Mouse (Mus musculus) myocyte (in vitro differentiated cells): ENCODE data around the gene Nup107.
"Not testable (repeated sequence)": the region's sequence is repeated elsewhere in the genome, so short reads cannot be mapped to it uniquely, and the experiment has no call there.

Experiments used
- CEBPB ChIP-seq: IDR thresholded peaks from 2 replicates; pipeline ENCODE4 v1.6.1; 2011; ENCODE audit warnings: mild to moderate bottlenecking, moderate library complexity; ENCODE audit not compliant: poor library complexity, insufficient read depth, severe bottlenecking
- E2F4 ChIP-seq: IDR thresholded peaks from one replicate; pipeline ENCODE4 v1.6.1; 2011; ENCODE audit warnings: mild to moderate bottlenecking, control low read depth, moderate library complexity; ENCODE audit not compliant: insufficient read depth
- MAX ChIP-seq: IDR thresholded peaks from one replicate; pipeline ENCODE4 v1.6.1; 2011; ENCODE audit warnings: low read depth, mild to moderate bottlenecking, control low read depth
- MYOD1 ChIP-seq, 3 experiments: IDR thresholded peaks; one replicate each; pipeline ENCODE4 v1.6.1; 2011; ENCODE audit warnings: control low read depth in 2 of 3, low read depth in 2 of 3, mild to moderate bottlenecking in 2 of 3, moderate library complexity in 1 of 3; ENCODE audit not compliant: insufficient read length in 2 of 3, control insufficient read depth in 1 of 3
- MYOG ChIP-seq, 3 experiments: IDR thresholded peaks; one replicate each; pipeline ENCODE4 v1.6.1; 2011; ENCODE audit warnings: control low read depth in 2 of 3, low read depth in 2 of 3, mild to moderate bottlenecking in 2 of 3; ENCODE audit not compliant: insufficient read length in 2 of 3, control insufficient read depth in 1 of 3, insufficient read depth in 1 of 3
- POLR2A ChIP-seq: IDR thresholded peaks from one replicate; pipeline ENCODE4 v1.6.1; 2011; ENCODE audit warnings: low read depth, mild to moderate bottlenecking, control low read depth, moderate library complexity; ENCODE audit not compliant: insufficient read length
- POLR2AphosphoS2 ChIP-seq: IDR thresholded peaks from one replicate; pipeline ENCODE4 v1.6.1; 2011; ENCODE audit warnings: low read depth, control low read depth; ENCODE audit not compliant: insufficient read length
- REST ChIP-seq: IDR thresholded peaks from one replicate; pipeline ENCODE4 v1.6.1; 2011; ENCODE audit warnings: mild to moderate bottlenecking, control low read depth, moderate library complexity; ENCODE audit not compliant: insufficient read depth, insufficient read length
- TCF12 ChIP-seq: IDR thresholded peaks from one replicate; pipeline ENCODE4 v1.6.1; 2011; ENCODE audit warnings: mild to moderate bottlenecking, control low read depth; ENCODE audit not compliant: poor library complexity, insufficient read depth, severe bottlenecking
- TCF3 ChIP-seq: IDR thresholded peaks from one replicate; pipeline ENCODE4 v1.6.1; 2011; ENCODE audit warnings: low read depth, control low read depth; ENCODE audit not compliant: insufficient read length
- USF1 ChIP-seq: IDR thresholded peaks from one replicate; pipeline ENCODE4 v1.6.1; 2011; ENCODE audit warnings: low read depth, mild to moderate bottlenecking, control low read depth, moderate library complexity

DNA sequence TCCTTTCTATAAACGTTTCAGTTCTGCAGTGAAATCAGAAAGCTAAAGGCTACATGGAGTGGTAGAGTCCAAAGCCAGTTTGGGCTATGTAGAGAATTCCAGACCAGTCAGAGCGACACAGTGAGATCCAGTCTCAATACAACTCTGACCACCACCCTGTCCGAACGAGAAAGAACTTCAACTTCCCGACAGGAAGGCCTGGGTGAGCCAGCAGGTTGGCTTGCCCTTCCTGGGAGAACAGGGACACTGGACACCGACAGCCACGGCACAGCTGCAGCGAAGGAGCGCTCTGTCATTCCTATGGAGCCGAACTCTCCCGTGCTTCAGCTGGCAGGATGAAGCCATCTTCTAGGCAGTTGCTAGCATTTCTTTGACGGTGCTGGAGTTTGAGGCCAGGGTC is 57.1 kb downstream of the Nup107 start:
- not testable (repeated sequence) for TF ChIP-seq POLR2A; MAX; POLR2AphosphoS2; CEBPB; TCF12; USF1; E2F4; MYOG (IDR thresholded peaks at IDR 0.05; ENCODE audit: control insufficient read depth in 1 of 3, insufficient read depth in 1 of 3, insufficient read length in 2 of 3, low read depth in 2 of 3); REST; TCF3; MYOD1 (IDR thresholded peaks at IDR 0.05; ENCODE audit: control insufficient read depth in 1 of 3, insufficient read length in 2 of 3, low read depth in 2 of 3)
